Mouse (Mus musculus) neural tube, embryonic 12.5 days (tissue): Measurements from ENCODE around the gene Corin. TPM values are rescaled to one million over a fixed set of nuclear protein-coding genes. Genes with fewer than 3 reads are reported as not detected.

Source experiments
- ATAC-seq: fragments of 200-750 bp; cut with Nextera tagmentation; 2 replicates; pipeline ENCODE4 v1.8.0; 2017; ENCODE audit warnings: low read depth, mild to moderate bottlenecking, moderate TSS enrichment, moderate library complexity; ENCODE audit not compliant: low FRiP score
- H3K27ac ChIP-seq: fragments of 300-500 bp; sonication (generic); 2 replicates; pipeline ENCODE4 v1.5.1; 2016
- H3K27me3 ChIP-seq: fragments of 300-500 bp; sonication (generic); replicated peaks from 2 replicates; pipeline ENCODE4 v1.6.1; 2016; ENCODE audit warnings: mild to moderate bottlenecking
- H3K36me3 ChIP-seq: fragments of 300-500 bp; sonication (generic); 2 replicates; pipeline ENCODE4 v1.6.1; 2016; ENCODE audit warnings: mild to moderate bottlenecking
- H3K4me1 ChIP-seq: fragments of 300-500 bp; sonication (generic); 2 replicates; pipeline ENCODE4 v1.6.1; 2016
- H3K4me2 ChIP-seq: fragments of 300-500 bp; sonication (generic); replicated peaks from 2 replicates; pipeline ENCODE4 v1.6.1; 2016; ENCODE audit warnings: mild to moderate bottlenecking
- H3K4me3 ChIP-seq: fragments of 300-500 bp; sonication (generic); 2 replicates; pipeline ENCODE4 v1.5.1; 2016
- H3K9ac ChIP-seq: fragments of 300-500 bp; sonication (generic); 2 replicates; pipeline ENCODE4 v1.6.1; 2016; ENCODE audit warnings: mild to moderate bottlenecking
- H3K9me3 ChIP-seq: fragments of 300-500 bp; sonication (generic); 2 replicates; pipeline ENCODE4 v1.6.1; 2016; ENCODE audit warnings: mild to moderate bottlenecking
- WGBS: fragments of 180-500 bp; shearing (Covaris S2); methylation state at CpG from one replicate; pipeline ENCODE4 v1.1.7; 2016; 5-methylcytosine and 5-hydroxymethylcytosine counted together
- polyA plus RNA-seq: library from polyadenylated mRNA; unstranded; fragments of >200 nt; fragmentation: Nextera tagmentation; extraction: Ambion mirVana; gene quantifications from 2 replicates; pipeline ENCODE4 v1.2.1, GENCODE M21; 2016

Corin gene
- polyA plus RNA-seq, 1 experiment from 2014 or later = 3.2 TPM

DNA sequence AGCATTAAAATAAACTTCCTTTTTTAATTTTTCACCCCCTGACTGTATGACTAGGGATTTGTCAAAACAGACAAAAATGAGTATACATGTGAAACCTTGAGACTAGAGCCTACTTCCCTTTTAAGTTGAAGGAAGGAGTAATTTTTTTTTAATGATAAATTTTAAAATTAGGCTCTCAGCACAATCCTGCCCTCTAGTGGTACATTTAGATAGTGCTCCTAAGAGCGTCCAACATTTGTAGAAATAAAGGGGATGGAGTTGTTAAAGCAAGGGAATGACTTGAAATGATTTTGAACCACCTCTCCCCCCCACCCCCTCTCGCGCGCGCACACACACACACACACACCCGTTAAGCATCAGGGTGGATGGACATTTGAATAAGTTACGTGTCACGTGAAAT is 234.6 kb downstream of the Corin start:
- Histone ChIP-seq H3K4me2 (no peak overlapping the region), H3K27me3 (no peaks in the 10 kb centered on the region), H3K36me3 (no peaks in the 10 kb centered on the region), H3K4me1 (no peaks in the 10 kb centered on the region), H3K9me3 (no peaks in the 10 kb centered on the region), H3K4me3 (no peak overlapping the region), H3K27ac (no peak overlapping the region), H3K9ac (no peak overlapping the region)
- whole genome bisulfite sequencing = 52% methylated on average over 8 of the region's 8 CpGs
- ATAC-seq = no peak

DNA sequence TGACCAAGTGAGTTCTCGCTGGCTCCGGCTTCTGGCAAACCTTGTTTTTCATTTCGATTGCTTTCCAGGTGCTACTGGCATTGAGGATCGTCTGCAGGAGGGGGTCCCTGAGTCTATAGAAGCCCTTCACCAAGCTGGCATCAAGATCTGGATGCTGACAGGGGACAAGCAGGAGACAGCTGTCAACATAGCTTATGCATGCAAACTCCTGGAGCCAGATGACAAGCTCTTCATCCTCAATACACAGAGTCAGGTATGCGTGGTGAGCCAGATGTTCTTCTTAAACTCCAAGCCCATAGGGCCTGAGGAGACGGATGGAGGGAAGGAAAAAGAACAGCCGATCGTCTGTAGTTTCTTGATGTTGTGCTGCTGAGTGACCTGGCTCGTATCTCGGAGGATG is 235.1 kb downstream of the Corin start:
- no peak overlapping the region for H3K4me2 ChIP-seq
- 88% methylated on average over 10 of the region's 10 CpGs for WGBS
- ATAC-seq = no peak

DNA sequence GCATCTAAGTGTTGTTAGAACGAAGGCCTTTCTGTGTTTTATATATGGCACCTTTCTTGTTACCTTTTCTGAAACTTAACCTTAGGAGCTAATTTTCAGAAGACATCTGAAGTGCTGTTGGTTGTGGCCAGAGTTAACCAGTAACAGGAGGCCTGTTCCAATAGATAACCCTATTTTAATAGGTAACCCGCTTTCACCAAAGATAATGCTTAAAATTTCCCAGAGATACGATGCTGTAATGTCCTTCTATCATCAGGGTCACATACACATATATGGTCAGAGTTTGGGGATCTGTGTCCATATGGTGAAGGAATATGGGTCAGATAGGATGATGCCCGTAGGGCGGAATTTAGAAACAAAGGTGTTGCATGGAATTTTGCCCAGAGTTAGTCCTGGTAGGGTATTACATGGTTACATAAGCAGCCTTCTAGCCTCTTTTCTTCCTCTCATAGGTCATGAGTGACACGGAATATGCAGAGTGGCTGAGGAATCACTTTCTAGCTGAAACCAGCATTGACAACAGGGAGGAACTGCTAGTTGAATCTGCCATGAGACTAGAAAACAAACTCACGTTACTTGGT is 237.2 kb downstream of the Corin start:
- Histone ChIP-seq H3K27ac (no peak overlapping the region), H3K4me2 (no peak overlapping the region), H3K27me3 (no peaks in the 10 kb centered on the region), H3K36me3 (no peaks in the 10 kb centered on the region), H3K9ac (no peak overlapping the region), H3K4me1 (no peaks in the 10 kb centered on the region), H3K4me3 (no peak overlapping the region), H3K9me3 (no peaks in the 10 kb centered on the region)
- ATAC-seq = no peak
- WGBS = 93% methylated on average over 7 of the region's 7 CpGs

More for the DNA sequence above, 235.1 kb downstream of the Corin start:
- no peak overlapping the region for H3K4me3 ChIP-seq
- H3K4me1 ChIP-seq = no peaks in the 10 kb centered on the region
- H3K36me3 ChIP-seq = no peaks in the 10 kb centered on the region
- H3K9ac ChIP-seq = no peak overlapping the region
- H3K27ac ChIP-seq = no peak overlapping the region
- H3K9me3 ChIP-seq = no peaks in the 10 kb centered on the region
- H3K27me3 ChIP-seq = no peaks in the 10 kb centered on the region

DNA sequence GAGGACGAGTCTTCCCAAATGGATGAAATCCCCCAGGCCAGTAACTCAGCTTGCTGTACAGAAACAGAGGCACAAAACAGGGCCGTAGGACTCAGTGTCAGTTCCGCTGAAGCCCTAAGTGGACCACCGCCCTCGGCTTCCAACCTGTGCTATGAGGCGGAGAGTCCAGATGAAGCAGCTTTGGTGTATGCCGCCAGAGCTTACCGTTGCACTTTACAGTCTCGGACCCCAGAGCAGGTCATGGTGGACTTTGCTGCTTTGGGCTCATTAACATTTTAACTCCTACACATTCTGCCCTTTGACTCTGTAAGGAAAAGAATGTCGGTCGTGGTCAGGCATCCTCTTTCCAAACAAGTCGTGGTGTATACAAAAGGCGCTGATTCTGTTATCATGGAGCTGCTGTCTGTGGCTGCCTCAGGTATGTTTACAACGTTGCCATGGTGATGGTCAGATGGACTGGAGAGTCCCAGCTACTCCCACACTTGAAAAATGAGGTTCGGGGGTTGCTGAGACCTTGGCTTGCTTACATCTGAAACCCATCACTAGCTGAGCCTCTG is 240.0 kb downstream of the Corin start:
- Histone ChIP-seq H3K4me2 (no peak overlapping the region), H3K27me3 (no peaks in the 10 kb centered on the region), H3K36me3 (no peaks in the 10 kb centered on the region), H3K9ac (no peak overlapping the region), H3K27ac (no peak overlapping the region), H3K4me3 (no peak overlapping the region), H3K9me3 (no peaks in the 10 kb centered on the region), H3K4me1 (no peaks in the 10 kb centered on the region)
- ATAC-seq = no peak
- 81% methylated on average over 15 of the region's 15 CpGs for WGBS

DNA sequence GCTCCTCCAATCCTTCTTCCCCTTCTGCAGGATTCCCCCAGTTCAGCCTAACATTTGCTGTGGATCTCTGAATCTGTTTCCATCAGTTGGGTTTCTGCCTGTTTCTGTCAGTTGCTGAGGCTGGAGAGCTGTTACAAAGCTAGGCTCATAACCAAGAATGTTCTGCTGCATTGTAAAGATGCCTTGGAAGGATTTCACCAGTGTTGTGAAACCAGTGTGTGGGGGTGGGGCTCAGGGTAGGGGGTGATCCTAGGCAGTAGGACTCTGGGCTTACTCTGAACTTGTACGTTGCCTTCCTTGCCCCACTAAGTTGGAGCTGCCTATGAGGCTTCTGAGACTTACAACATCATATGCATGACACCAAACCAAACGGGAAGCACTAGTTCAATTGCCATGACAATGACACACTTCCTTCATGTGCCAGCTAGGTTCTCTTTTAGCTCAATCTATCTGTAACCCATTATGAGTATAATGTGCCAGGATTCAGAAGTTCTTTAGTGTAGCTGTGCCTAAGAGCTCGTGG is 242.4 kb downstream of the Corin start:
- H3K9me3 ChIP-seq = no peaks in the 10 kb centered on the region
- ATAC-seq = no peak
- H3K4me3 ChIP-seq = no peak overlapping the region
- no peaks in the 10 kb centered on the region for H3K36me3 ChIP-seq
- no peak overlapping the region for H3K4me2 ChIP-seq
- WGBS = 87% methylated on average over 3 of the region's 3 CpGs
- no peak overlapping the region for H3K27ac ChIP-seq
- no peaks in the 10 kb centered on the region for H3K4me1 ChIP-seq
- no peak overlapping the region for H3K9ac ChIP-seq
- no peaks in the 10 kb centered on the region for H3K27me3 ChIP-seq

DNA sequence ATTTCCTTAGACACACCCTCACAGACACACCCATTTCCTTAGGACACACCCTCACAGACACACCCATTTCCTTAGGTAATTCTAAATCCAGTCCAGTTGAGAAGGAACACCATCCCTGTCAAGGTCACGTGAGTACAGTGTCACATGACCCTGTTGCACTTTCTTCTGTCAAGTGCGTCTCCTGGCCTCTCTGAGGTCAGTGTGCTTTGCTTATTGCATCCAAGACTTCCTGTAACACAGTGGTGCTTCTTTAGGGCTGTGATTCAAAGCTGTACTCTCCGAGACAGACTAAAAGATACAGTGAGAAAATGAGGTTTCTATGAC is 245.0 kb downstream of the Corin start:
- H3K27me3 ChIP-seq = no peaks in the 10 kb centered on the region
- no peaks in the 10 kb centered on the region for H3K4me1 ChIP-seq
- no peaks in the 10 kb centered on the region for H3K9me3 ChIP-seq
- ATAC-seq = no peak
- no peaks in the 10 kb centered on the region for H3K36me3 ChIP-seq
- H3K4me3 ChIP-seq = no peak overlapping the region
- no peak overlapping the region for H3K4me2 ChIP-seq
- no peak overlapping the region for H3K27ac ChIP-seq
- WGBS = 86% methylated on average over 3 of the region's 3 CpGs
- H3K9ac ChIP-seq = no peak overlapping the region

DNA sequence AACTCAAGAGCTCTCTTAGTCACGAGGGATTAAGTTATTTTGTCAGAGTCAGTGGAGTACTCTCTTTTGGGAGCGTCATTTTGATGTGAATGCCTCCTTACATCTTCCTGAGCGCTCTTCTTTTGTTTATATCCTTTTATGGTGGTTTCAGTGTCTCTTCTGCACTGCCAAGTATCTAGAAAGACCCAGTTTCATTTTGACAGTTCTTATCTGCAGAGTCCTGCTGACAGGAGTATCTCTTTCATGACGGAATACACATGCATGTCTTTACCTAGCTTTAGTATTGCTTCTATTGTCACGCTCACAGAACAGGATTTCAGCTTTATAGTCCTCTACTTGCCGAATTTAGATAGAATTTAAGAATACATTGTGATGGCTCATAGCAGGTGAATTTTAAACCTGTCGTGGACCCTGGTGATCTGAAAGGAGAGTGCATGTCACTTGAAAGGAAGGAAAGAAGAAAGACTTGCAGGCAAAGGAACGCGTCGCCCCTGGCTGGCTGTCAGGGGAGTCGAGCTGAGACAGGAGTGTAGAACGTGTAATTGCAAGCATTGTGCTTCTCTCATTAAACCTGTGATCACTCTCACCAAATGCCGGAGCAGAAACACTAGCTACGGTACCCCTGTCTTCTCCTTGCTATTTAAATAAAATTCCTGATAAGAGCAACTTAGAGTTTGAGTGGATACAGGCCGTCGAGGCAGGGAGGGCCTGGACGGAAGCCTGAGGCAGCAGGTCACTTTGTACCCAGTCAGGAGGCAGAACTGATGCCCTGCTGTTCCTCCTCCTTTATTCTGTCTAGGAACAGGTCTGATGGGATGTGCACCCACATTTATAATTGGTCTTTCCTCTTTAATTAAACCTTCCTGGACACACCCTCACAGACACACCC is 245.6 kb downstream of the Corin start:
- Histone ChIP-seq H3K4me2 (no peak overlapping the region), H3K4me1 (no peaks in the 10 kb centered on the region), H3K4me3 (no peak overlapping the region), H3K9me3 (no peaks in the 10 kb centered on the region), H3K36me3 (no peaks in the 10 kb centered on the region), H3K9ac (no peak overlapping the region), H3K27me3 (no peaks in the 10 kb centered on the region), H3K27ac (no peak overlapping the region)
- no peak for ATAC-seq
- 86% methylated on average over 17 of the region's 17 CpGs for WGBS

DNA sequence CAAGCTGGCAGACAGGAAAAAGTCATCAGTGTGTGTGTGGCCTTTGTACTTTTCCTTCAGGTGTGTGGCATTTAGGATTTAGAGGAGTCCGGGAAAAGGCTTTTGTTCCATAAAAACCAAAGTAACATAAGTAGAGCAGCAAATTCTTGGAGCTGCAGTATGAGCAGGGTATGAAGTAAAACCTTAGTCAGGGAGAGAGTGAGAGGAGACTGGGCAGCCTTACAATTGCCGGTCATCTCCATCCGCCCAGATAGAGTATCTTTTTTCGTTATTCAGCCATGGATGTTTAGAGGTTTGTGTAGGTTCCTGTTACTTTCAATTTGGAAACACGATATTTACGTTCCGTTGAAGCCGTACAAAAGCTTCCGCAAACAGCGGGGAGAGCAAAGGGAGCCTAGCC is 247.2 kb downstream of the Corin start:
- no peak for ATAC-seq
- whole genome bisulfite sequencing = 89% methylated on average over 10 of the region's 10 CpGs

DNA sequence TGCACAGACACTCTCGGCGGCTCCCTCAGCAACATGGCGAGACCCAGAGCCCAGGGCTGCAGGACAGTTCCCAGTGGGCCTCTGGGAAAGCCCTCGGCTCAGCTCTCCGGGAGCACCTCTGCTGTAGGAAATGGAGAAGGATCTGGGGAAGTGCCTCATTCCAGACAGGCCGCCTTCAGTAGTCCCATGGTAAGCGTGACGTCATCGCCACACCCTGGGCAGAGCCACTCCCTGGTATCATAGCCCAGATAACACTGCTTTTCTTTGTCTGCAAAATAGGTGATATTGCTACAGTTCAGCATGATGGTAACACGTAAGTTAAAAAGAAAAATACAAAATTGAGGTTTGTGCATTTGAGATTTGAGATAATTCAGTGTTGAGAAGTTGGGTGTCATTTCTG is 249.3 kb downstream of the Corin start:
- no peaks in the 10 kb centered on the region for H3K36me3 ChIP-seq

More for the DNA sequence above, 247.2 kb downstream of the Corin start:
- no peaks in the 10 kb centered on the region for H3K27me3 ChIP-seq
- no peak overlapping the region for H3K27ac ChIP-seq
- no peaks in the 10 kb centered on the region for H3K9me3 ChIP-seq
- H3K4me1 ChIP-seq = no peaks in the 10 kb centered on the region
- no peaks in the 10 kb centered on the region for H3K36me3 ChIP-seq
- H3K4me3 ChIP-seq = no peak overlapping the region
- H3K9ac ChIP-seq = no peak overlapping the region
- H3K4me2 ChIP-seq = no peak overlapping the region

DNA sequence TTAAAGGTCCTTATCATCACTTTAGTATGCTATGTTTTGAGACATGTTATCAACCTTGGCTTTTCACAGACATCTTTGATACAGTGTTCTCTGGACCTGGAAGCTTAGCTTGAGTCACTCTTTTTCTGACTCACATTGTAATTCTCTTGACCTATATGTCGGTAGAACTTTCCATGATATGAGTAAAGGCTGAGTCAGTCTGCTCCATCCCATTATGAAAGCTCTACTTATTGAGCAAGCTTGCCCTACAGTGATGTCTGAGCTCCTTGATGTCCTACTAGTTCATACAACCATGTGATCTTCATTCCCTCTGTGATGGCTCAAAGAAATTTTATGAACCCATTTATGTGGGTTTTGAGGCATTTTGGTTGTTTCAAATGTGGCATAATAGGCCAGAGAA is 254.1 kb downstream of the Corin start:
- H3K27me3 ChIP-seq = no peaks in the 10 kb centered on the region
- no peaks in the 10 kb centered on the region for H3K9me3 ChIP-seq
- H3K9ac ChIP-seq = no peak overlapping the region
- no peaks in the 10 kb centered on the region for H3K4me1 ChIP-seq
- no peaks in the 10 kb centered on the region for H3K36me3 ChIP-seq
- H3K27ac ChIP-seq = no peak overlapping the region
- no peak overlapping the region for H3K4me2 ChIP-seq
- ATAC-seq = no peak
- WGBS = 93% methylated on average over 1 of the region's 1 CpGs
- no peak overlapping the region for H3K4me3 ChIP-seq

More for the DNA sequence above, 249.3 kb downstream of the Corin start:
- no peaks in the 10 kb centered on the region for H3K27me3 ChIP-seq
- H3K27ac ChIP-seq = no peak overlapping the region
- ATAC-seq = no peak
- no peaks in the 10 kb centered on the region for H3K9me3 ChIP-seq
- H3K4me1 ChIP-seq = no peaks in the 10 kb centered on the region
- no peak overlapping the region for H3K4me2 ChIP-seq
- no peak overlapping the region for H3K9ac ChIP-seq
- 93% methylated on average over 10 of the region's 10 CpGs for WGBS
- no peak overlapping the region for H3K4me3 ChIP-seq
